Mouse (Mus musculus) thymus, postnatal 0 days (tissue): ENCODE measurements around the gene Rxfp2. TPM values are rescaled to one million over a fixed set of nuclear protein-coding genes. Genes with fewer than 3 reads are reported as not detected.

Experiments
- DNase-seq: peaks from one replicate; pipeline ENCODE4 v3.0.0-alpha.2; 2015; ENCODE audit warnings: low spot score
- polyA plus RNA-seq: library from polyadenylated mRNA; unstranded; fragments of >200 nt; fragmentation: Nextera tagmentation; extraction: Ambion mirVana; gene quantifications from 2 replicates; pipeline ENCODE4 v1.2.1, GENCODE M21; 2015

Rxfp2 gene
- polyA plus RNA-seq, 1 experiment from 2014 or later = not detected

DNA sequence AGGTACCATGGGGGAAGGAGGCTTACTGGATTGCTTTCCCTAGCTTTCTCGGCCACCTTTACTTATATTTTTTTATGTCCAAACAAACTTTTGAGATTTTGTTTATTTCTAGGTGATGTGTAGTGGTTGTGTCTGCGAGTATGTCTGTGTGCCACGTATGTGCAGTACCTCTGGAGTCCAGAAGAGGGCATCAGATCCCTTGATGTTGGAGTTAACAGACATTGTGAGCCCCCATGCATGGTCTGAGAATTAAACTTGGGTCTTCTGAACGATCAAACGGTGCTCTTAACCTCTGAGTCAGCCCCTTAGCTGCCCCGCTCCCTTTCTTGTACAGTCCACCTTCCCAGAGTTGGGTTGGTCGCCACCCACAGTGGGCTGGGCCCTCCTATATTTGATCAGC is 95.5 kb downstream of the Rxfp2 start:
- DNase-seq = peak; percentile 52

DNA sequence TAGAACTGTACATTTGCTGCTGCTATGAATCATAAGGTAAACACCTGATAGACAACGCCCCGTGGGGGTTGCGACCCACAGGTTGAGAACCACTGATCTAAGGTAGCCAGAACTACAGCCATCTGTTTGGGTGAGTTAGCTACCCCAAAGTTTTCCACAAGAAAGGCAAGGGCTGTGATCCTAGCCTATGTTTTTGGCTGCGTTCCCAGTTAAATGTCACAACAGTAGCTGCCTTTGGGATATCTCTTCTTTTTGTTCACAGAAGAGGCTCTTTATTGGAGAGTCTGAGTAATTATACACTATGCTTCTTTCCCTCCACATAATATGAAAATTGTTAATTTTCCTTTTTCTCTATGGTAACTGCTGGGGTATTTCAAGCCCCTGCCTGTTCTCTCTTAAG is 96.3 kb downstream of the Rxfp2 start:
- no peak for DNase-seq

DNA sequence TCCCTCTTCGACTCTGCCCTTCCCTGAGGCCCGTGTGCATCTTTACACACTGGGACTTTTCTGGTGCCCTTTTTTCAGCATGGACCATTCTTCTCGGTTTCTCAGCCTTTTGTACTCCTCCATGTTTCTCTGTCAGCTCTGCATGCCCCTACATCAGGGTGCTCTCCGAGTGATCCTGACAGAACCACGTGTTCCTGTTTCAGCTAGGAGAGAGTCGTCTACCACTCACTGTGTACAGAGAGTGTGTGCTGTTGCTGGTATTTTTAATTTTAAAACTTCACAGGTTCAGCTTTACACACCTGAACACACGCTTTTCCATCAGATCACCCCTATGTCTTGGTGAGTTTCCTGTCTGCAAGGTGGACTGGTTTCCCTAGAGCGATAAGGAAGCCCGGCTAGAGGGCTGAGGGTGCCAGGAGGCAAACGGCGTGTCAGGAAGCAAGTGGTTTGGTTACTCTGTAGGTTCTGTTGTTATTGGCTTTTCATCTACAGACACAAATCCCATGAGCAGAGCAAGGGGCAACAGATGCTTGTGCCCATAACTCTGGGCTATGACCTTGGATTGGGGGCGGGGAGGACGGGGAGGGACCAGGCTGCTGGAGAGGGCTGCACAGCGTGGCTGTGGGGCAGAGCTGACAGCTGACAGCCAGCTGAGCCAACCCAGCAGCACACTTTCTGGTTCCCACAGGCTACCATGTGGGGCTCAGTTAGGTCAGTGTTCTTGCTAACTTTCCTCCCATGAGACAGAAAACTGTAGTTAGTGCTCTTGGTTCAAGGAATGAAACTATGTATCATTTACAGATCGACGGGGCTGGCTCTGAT is 97.0 kb downstream of the Rxfp2 start:
- no peak for DNase-seq

DNA sequence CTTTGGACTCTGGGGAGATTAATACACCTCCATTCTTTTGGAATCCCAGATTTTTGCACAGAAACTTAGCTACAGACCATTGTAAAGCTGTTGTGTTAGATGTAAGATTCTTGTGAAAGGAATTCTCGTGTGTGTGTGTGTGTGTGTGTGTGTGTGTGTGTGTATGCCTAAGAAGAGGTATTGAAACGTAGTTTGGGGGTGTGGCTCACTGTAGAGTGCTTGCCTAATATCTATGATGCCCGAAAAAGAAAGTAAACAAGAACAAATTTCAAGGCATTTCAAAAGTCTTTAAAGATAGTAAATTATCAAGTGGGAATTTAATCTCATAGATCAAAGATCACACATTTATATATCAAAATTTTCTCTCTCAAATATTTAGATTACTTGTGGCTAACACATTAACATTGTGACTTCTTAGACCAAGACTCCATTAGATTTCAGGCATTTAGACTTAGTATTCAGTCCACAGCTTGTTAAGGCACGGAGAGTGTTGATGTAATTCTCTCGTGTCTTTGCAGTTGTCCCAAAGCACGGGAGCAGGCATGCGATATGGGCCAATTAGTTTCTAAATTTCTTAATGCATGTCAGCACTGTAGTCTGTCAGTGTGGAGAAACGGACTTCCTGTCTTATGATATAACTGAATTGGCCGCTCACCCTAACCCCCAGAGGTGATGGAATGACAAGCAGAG is 97.9 kb downstream of the Rxfp2 start:
- DNase-seq = no peak

DNA sequence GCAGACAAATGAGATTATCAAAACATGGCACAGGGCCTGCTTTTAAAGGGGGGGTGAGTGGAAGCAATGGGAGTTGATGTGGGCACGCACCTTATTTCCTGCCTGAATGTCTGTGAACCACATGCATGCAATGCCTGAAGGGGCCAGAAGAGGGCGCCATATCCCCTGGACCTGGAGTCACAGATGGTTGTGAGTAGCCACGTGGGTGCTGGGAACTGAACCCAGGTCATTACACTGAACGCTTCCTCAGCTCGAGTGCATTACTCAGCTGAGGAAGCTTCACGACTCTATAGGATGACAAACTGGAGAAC is 98.4 kb downstream of the Rxfp2 start:
- DNase-seq = peak; percentile 20

DNA sequence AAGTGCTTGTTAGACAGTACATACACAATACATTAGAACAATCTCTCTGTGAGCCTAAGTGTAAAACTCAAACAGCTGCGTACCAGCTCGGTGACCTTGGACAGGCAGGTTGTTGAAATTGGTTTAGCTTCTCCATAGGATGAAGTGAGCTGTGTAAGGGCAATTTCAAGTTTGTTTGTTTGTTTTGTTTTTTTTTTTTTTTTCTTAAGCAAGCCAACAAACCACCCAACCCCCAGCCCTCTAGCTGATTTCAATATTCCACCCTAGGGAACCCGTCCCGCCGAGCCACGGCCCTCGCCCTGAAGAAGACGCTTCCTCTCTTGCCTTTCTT is 99.6 kb downstream of the Rxfp2 start:
- peak; percentile 2 for DNase-seq

DNA sequence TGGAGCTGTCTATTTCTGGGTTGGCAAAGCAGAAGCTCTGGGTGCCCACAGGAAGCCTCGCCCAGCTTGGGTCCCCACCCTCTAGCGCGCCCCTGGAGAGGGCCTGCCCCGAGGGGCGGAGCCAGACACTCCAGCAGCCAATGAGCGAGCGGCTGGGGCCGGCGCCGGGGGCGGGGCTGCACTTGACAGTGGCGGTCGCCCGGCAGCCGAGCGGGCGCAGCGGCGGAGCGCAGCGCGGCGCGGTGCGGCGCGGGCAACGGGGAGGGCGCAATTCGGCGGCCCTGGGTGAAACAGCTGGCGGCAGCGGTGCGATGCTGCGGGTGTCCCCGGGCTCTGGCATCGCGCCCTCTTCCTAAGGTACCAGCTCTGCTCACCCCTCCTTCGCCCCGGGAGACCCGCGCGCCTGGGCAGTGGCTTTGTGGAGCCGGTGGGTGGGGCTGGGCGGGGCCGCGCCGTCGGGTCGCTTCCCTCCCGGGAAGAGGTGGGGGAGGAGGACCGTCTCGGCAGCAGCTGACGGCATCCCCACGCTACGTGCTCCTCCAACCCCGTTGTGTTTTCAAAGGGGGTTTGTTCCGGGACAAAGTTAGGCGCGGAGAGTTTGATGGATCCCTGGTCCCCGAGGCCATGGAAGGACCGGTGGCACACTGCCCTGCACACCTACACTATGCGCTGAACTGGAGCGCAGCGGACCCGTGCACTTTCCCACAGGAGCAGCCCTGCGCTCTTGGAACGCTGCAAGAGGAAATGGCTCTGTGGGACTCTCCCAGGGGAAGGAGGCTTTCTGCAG is 100.2 kb downstream of the Rxfp2 start, which contains the start of gene Fry:
TSS of gene Fry (plus strand) at position 191 of the 787 bp plus-strand sequence.
- peak; percentile 96 for DNase-seq

DNA sequence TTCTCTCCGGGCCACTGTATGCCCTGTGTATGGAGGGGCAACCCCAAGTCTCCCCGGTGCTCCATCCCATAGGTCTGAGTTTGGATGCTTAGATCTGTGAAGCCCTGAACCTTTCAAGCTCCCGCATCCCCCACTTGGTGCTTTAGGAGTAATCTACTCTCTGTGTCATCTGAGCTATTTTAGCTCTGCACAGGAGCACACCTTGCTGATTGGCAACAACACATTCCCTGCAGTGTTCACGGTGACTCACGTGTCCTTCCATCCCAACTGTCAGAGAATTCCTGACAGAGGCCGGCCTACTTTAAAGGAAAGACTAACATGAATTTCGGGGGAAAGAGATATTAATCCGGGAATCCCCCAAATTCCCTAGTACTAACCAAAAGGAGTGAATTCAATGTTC is 102.2 kb downstream of the Rxfp2 start:
- no peak for DNase-seq

DNA sequence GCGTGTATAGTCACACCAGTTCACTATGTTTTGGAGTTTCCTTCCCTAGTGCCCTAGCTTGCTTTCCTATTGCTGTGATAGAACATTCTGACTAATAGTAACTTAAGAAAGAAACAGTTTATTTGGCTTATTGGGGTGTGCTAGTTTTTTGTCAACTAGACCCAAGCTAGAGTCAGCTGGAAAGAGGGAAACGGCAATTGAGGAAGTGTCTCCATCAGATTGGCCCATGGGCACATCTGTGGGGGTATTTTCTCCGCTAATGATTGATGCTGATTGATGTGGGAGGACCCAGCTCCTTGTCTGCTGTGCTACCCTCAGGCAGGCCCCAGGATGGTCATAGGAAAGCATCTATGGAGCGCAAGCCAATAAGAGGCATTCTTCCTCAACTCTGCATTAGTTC is 103.6 kb downstream of the Rxfp2 start:
- no peak for DNase-seq

DNA sequence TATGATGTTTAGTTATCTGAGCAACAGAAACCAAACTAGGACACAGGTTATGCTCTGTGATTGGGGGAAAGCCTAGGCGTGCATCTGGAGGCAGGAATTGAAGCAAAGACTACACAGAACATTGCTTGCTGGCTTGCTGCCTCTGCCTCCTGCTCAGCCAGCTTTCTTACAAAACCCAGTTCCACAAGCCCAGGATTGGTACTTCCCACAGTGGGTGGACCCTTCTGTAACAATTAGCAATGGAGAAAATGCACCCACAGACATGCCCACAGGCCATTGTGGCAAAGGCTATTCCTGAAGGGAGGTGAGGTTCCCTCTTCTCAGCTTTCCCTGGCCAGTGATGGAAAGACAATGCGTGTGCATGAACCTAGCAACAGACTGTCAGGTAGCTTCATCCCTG is 104.1 kb downstream of the Rxfp2 start:
- DNase-seq = no peak

DNA sequence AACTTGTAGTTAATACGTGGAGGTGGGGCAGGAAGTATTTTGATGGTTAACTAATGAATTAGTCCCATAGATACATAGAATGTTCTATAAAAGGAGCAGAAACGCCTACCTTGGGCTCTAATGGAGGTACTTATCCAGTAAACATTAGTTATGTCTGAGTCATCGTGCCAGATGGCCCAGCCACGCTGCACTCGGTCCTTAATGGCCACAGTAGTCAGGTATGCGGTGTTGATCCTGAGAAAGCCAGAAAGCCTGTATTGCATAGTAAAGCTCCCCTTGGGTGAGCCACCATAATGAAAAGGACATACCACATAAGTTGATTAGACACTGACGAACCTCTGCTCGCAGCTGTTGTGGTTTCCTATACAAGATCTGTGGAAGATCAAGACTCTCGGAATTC is 107.4 kb downstream of the Rxfp2 start:
- DNase-seq = peak; percentile 7

DNA sequence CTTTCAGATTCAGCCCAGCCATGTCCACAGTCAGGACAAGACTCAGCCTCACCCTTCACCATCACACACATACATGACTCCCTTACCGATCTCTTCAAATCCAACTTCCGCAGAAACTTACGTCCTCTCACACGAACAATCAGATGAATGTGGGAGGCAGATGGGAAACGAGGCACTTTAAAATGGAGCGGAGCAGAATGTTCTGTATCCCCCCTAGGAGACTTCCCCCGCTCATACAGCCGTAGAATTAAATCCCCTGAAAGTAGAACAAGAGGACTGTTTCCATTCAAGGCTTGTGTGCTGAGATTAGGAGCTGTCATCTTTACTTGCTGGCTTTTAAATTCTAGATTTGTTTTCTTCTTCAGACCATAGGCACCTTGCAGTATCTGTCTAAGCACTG is 110.0 kb downstream of the Rxfp2 start:
- no peak for DNase-seq

DNA sequence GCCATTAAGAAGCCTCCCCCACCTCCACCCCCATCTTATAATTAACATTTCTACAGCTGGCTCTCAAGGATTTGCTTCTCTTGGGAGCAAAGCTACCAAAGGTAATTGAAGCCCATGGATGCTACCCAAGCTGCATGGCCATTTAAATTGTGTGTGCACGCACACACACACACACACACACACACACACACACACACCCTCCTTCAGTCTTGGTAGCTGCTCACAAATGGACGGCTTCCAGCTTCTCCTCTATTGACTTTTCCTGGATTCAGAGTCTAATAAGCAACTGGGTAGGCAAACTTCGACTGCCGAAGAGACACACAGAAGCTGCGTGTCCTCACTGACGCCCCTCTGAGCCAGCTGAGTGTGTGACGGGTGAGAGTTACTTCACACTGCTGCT is 111.7 kb downstream of the Rxfp2 start:
- no peak for DNase-seq

DNA sequence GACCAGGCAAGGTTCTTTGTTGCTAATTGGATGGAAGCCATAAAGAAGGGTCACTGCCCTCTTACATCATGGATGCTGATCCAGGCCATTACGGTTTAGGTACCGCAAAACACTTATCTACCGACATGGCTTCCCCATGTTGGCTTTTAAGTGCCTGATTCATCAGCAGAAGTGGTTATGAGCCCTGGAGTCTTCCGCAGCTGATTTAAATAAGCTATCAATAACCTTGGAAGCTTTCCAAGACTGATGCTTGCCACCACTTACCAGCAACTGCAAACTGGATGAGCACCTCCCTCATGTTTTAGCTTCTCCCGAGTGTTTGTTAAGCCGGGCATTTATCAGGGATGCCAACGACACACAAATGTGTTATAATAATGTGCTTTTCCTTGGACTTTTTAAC is 112.7 kb downstream of the Rxfp2 start:
- no peak for DNase-seq

Other genes with a start within 250 kb of the Rxfp2 start
- gene Fry, start 100.0 kb downstream of the Rxfp2 start, polyA plus RNA-seq = 3.6 and 5.3 TPM in 2 replicates